Mouse (Mus musculus) layer of hippocampus, adult 2 months (tissue): Measurements from ENCODE around the gene Prkrip1. TPM values are rescaled to one million over a fixed set of nuclear protein-coding genes. Genes with fewer than 3 reads are reported as not detected.
"Not testable (repeated sequence)": the region's sequence is repeated elsewhere in the genome, so short reads cannot be mapped to it uniquely, and the experiment has no call there.

Source experiments
- DNase-seq, 2 experiments: peaks; one replicate each; pipeline ENCODE4 v3.0.0; 2022; ENCODE audit warnings: low spot score in 2 of 2
- H3K27ac ChIP-seq: fragments of 200-600 bp; 2 replicates; pipeline ENCODE4 v1.8.1; 2022
- H3K4me3 ChIP-seq: fragments of 200-600 bp; 2 replicates; pipeline ENCODE4 v1.8.1; 2022; ENCODE audit warnings: mild to moderate bottlenecking
- CTCF ChIP-seq: fragments of 200-600 bp; conservative IDR thresholded peaks from 2 replicates; pipeline ENCODE4 v1.8.1; 2022; ENCODE audit warnings: antibody characterized with exemption, mild to moderate bottlenecking, moderate library complexity
- total RNA-seq, 2 experiments: library from RNA; stranded (reverse); gene quantifications; 2 replicates each; pipeline ENCODE4 v1.2.3; 2021

Prkrip1 gene
- total RNA-seq, 2 experiments from 2014 or later = 31.8 to 35.6 TPM

GRCm38 (mm10) chr5:136230348-136231035 is 31.7 kb upstream of the Prkrip1 start:
- Histone ChIP-seq H3K27ac (no peak overlapping the region), H3K4me3 (no peak overlapping the region)
- DNase-seq = no peak
- no peak for TF ChIP-seq CTCF

- no peak for DNase-seq
- TF ChIP-seq CTCF = no peak
- Histone ChIP-seq H3K27ac (no peak overlapping the region), H3K4me3 (no peak overlapping the region)
These were observed 27.6 kb upstream of the Prkrip1 start for GRCm38 (mm10) chr5:136226246-136226876.

- Histone ChIP-seq H3K4me3 (no peak overlapping the region), H3K27ac (no peak overlapping the region)
- no peak for TF ChIP-seq CTCF
- DNase-seq = no peak
These were observed 19.8 kb upstream of the Prkrip1 start for GRCm38 (mm10) chr5:136218585-136218984.

- DNase-seq = no peak
- TF ChIP-seq CTCF = no peak
- no peak overlapping the region for H3K27ac ChIP-seq
- H3K4me3 ChIP-seq = no peak overlapping the region
These were observed 19.2 kb upstream of the Prkrip1 start for GRCm38 (mm10) chr5:136217932-136218381.

GRCm38 (mm10) chr5:136217004-136217665 is 18.4 kb upstream of the Prkrip1 start:
- H3K4me3 ChIP-seq = no peak overlapping the region
- TF ChIP-seq CTCF = no peak
- no peak for DNase-seq
- no peak overlapping the region for H3K27ac ChIP-seq

- Histone ChIP-seq H3K4me3 (no peak overlapping the region), H3K27ac (no peak overlapping the region)
- TF ChIP-seq CTCF = no peak
- no peak for DNase-seq
These were observed 17.2 kb upstream of the Prkrip1 start for GRCm38 (mm10) chr5:136215958-136216357.

GRCm38 (mm10) chr5:136215211-136215610 is 16.4 kb upstream of the Prkrip1 start:
- peak; percentile 59 for TF ChIP-seq CTCF
- Histone ChIP-seq H3K27ac (no peak overlapping the region), H3K4me3 (no peak overlapping the region)
- DNase-seq = no peak

GRCm38 (mm10) chr5:136213716-136214115 is 15.0 kb upstream of the Prkrip1 start:
- TF ChIP-seq CTCF = no peak
- no peak overlapping the region for H3K4me3 ChIP-seq
- DNase-seq = no peak
- no peak overlapping the region for H3K27ac ChIP-seq

GRCm38 (mm10) chr5:136212716-136213115 is 14.0 kb upstream of the Prkrip1 start:
- H3K27ac ChIP-seq = no peak overlapping the region
- no peak overlapping the region for H3K4me3 ChIP-seq
- no peak for TF ChIP-seq CTCF
- DNase-seq = no peak

GRCm38 (mm10) chr5:136211341-136212102 is 12.8 kb upstream of the Prkrip1 start:
- H3K27ac ChIP-seq, H3K4me3 ChIP-seq, DNase-seq: not testable (repeated sequence)

GRCm38 (mm10) chr5:136210549-136210948 is 11.8 kb upstream of the Prkrip1 start:
- no peak overlapping the region for H3K27ac ChIP-seq
- TF ChIP-seq CTCF = no peak
- no peak for DNase-seq
- H3K4me3 ChIP-seq = no peak overlapping the region

GRCm38 (mm10) chr5:136201832-136202231 is 3.1 kb upstream of the Prkrip1 start:
- Histone ChIP-seq H3K4me3 (no peak overlapping the region), H3K27ac (no peak overlapping the region)
- peak; percentile 63 to 76 for DNase-seq
- TF ChIP-seq CTCF = peak; percentile 96

GRCm38 (mm10) chr5:136199526-136199925 is 763 bp upstream of the Prkrip1 start:
- peak; percentile 29; the same call in 1 of the 2 replicates for TF ChIP-seq CTCF
- DNase-seq = no peak
- H3K4me3 ChIP-seq = peak overlapping the region; percentile 91
- peak overlapping the region; percentile 93 for H3K27ac ChIP-seq
